Mouse (Mus musculus) cortical plate, adult 2 months (tissue): ENCODE measurements around the gene Olfr545.

Experiments used
- CTCF ChIP-seq: fragments of 200-500 bp; IDR thresholded peaks from 2 replicates; pipeline ENCODE4 v1.5.1; 2011; ENCODE audit warnings: mild to moderate bottlenecking, control low read depth, low read length; ENCODE audit not compliant: insufficient read depth; ENCODE audit errors: extremely low read depth
- POLR2A ChIP-seq: fragments of 200-500 bp; IDR thresholded peaks from 2 replicates; pipeline ENCODE4 v1.6.1; 2011; ENCODE audit warnings: mild to moderate bottlenecking, low read length, control low read depth; ENCODE audit not compliant: insufficient read depth; ENCODE audit errors: extremely low read depth

GRCm38 (mm10) chr7:102476601-102477000 lies 22.8 kb downstream of the Olfr545 start:
- no peak for TF ChIP-seq POLR2A
- no peak for TF ChIP-seq CTCF
